ENCODE assay signal across 14 mouse cellular contexts in genomic region chr1:93079602-93080001, GRCm38 (mm10). TPM values are rescaled to one million over a fixed set of nuclear protein-coding genes. Genes with fewer than 3 reads are reported as not detected.
DNase-seq lines count a peak whose midpoint lies in the region; ATAC-seq lines count a peak whose summit lies in the region.
"Had no signal": no experiment of that assay in that cellular context is flagged by ENCODE, and none has a peak within 500 bp of the region (broad histone marks: within the 10 kb centered on the region; RNA-seq: fewer than 3 reads in every experiment).

No protein-coding gene starts in this region.

- ATAC-seq in limb, embryonic 11.5 days (ENCODE audit: insufficient number of reproducible peaks, low FRiP score, low TSS enrichment, low read depth), result peak; percentile 35; the same call in 1 of the 2 replicates
- no peak for ATAC-seq in monocyte, adult 5-6 weeks (replicated peaks; ENCODE audit: insufficient number of reproducible peaks, low FRiP score, low TSS enrichment, poor library complexity, severe bottlenecking)
- ATAC-seq: inflammation-experienced regulatory T-cells, adult 6 months had no signal

- H3K4me2 ChIP-seq in limb, embryonic 11.5 days (ENCODE audit: low read depth, severe bottlenecking), result no peak overlapping the region

- H3K4me3 ChIP-seq in limb, embryonic 11.5 days (ENCODE audit: low read depth, low read length), result no peak overlapping the region
- H3K4me3 ChIP-seq in heart, embryonic 10.5 days, result no peak overlapping the region
- H3K4me3 ChIP-seq: erythroblast, embryonic 14.5 days; heart, adult 2 months had no signal

- peaks cover 7% of the 10 kb centered on the region; the same call in 1 of the 2 replicates for H3K4me1 ChIP-seq in limb, embryonic 11.5 days (ENCODE audit: control insufficient read depth, insufficient read depth, low read length)
- peaks cover 7% of the 10 kb centered on the region; the same call in 1 of the 2 replicates for H3K4me1 ChIP-seq in heart, embryonic 10.5 days

- H3K9me3 ChIP-seq in limb, embryonic 11.5 days (ENCODE audit: control insufficient read depth, low read length), result no peaks in the 10 kb centered on the region
- H3K9me3 ChIP-seq in heart, embryonic 10.5 days, result no peaks in the 10 kb centered on the region

- H3K9ac ChIP-seq in limb, embryonic 11.5 days (ENCODE audit: low read length), result no peak overlapping the region

- no peaks in the 10 kb centered on the region for H3K27me3 ChIP-seq in limb, embryonic 11.5 days (ENCODE audit: control insufficient read depth, insufficient read depth, low read length)
- H3K27me3 ChIP-seq in heart, embryonic 10.5 days (ENCODE audit: insufficient read depth, poor library complexity, severe bottlenecking), result no peaks in the 10 kb centered on the region

- peak; percentile 73 to 83 for DNase-seq in right cerebral cortex, postnatal 10 days (ENCODE audit: low spot score in 2 of 2)
- no peak for DNase-seq in right cerebral cortex, postnatal 14 days
- peak; percentile 32 for DNase-seq in forelimb bud, embryonic 11.5 days (ENCODE audit: low read depth, low spot score)
- DNase-seq in limb, embryonic 11.5 days (ENCODE audit: low spot score), result peak; percentile 43
- peak; percentile 90 for DNase-seq in retina, embryonic 14.5 days (ENCODE audit: low spot score)
- DNase-seq in testis, postnatal 10 days (ENCODE audit: low spot score), result no peak
- no peak for DNase-seq in heart, embryonic 10.5 days (ENCODE audit: low spot score)
- DNase-seq: heart, adult 2 months; thymus, postnatal 36 days had no signal

- 0 out of 2 replicates have a peak overlapping the region, but pooled peaks have one; percentile 30 for H3K27ac ChIP-seq in limb, embryonic 11.5 days (replicated peaks; ENCODE audit: low read depth, low read length)
- no peak overlapping the region for H3K27ac ChIP-seq in heart, embryonic 10.5 days
- H3K27ac ChIP-seq: heart, adult 2 months had no signal

- WGBS in limb, embryonic 11.5 days, result 60% methylated on average over 3 of the region's 3 CpGs
- 91% methylated on average over 3 of the region's 3 CpGs for WGBS in heart, embryonic 10.5 days

- no peaks in the 10 kb centered on the region for H3K36me3 ChIP-seq in limb, embryonic 11.5 days (ENCODE audit: control insufficient read depth, insufficient read depth, low read length)
- H3K36me3 ChIP-seq in heart, embryonic 10.5 days, result no peaks in the 10 kb centered on the region

RNA-seq across cellular contexts. Expression of gene Kif1a, which starts 22.1 kb away (rescaled TPM):
- 7.3 and 8.0 TPM in 2 replicates for polyA plus RNA-seq in limb, embryonic 11.5 days (2014; fragmentation: Nextera tagmentation; extraction: Ambion mirVana)
- not detected in 3 replicates for total RNA-seq in monocyte, adult 5-6 weeks (2017)
- 5.1 and 5.4 TPM in 2 replicates for polyA plus RNA-seq in heart, embryonic 10.5 days (2016; fragmentation: Nextera tagmentation; extraction: Ambion mirVana)
- polyA plus RNA-seq: inflammation-experienced regulatory T-cells, adult 6 months had no signal

RNA-seq across cellular contexts. Expression of gene Agxt, which starts 55.4 kb away (rescaled TPM):
- not detected in 2 replicates for polyA plus RNA-seq in limb, embryonic 11.5 days (2014; fragmentation: Nextera tagmentation; extraction: Ambion mirVana)
- total RNA-seq in monocyte, adult 5-6 weeks (2017), result not detected in 3 replicates
- polyA plus RNA-seq in heart, embryonic 10.5 days (2016; fragmentation: Nextera tagmentation; extraction: Ambion mirVana), result 0.50 TPM in 1 of 2 replicates, not detected in the other
- total RNA-seq: CH12.LX; heart, adult 2 months had no signal
- polyA plus RNA-seq: heart, adult 2 months; inflammation-experienced regulatory T-cells, adult 6 months; spleen, adult 2 months had no signal

Comparison
In these comparisons a context has a peak if more than half of its experiments do, and no peak if none do; other contexts are left out.
1. DNase-seq: peak in right cerebral cortex, postnatal 10 days (2 of 2), forelimb bud, embryonic 11.5 days (single experiment), limb, embryonic 11.5 days (single experiment) and retina, embryonic 14.5 days (single experiment); none in right cerebral cortex, postnatal 14 days (single experiment), testis, postnatal 10 days (single experiment) and heart, embryonic 10.5 days (single experiment).